30 mouse cellular contexts compared by ENCODE assay signal in genomic region chr3:88563966-88564365, GRCm38 (mm10). TPM values are rescaled to one million over a fixed set of nuclear protein-coding genes. Genes with fewer than 3 reads are reported as not detected.
DNase-seq lines count a peak whose midpoint lies in the region; ATAC-seq and TF ChIP-seq lines count a peak whose summit lies in the region.
"Had no signal": no experiment of that assay in that cellular context is flagged by ENCODE, and none has a peak within 500 bp of the region (broad histone marks: within the 10 kb centered on the region; RNA-seq: fewer than 3 reads in every experiment).

No protein-coding gene starts in this region.

- no peak overlapping the region for H3K4me3 ChIP-seq in forebrain, embryonic 12.5 days (replicated peaks)
- no peak overlapping the region for H3K4me3 ChIP-seq in forebrain, embryonic 14.5 days (ENCODE audit: low read depth, low read length)
- no peak overlapping the region for H3K4me3 ChIP-seq in hindbrain, embryonic 12.5 days
- no peak overlapping the region for H3K4me3 ChIP-seq in hindbrain, embryonic 16.5 days (ENCODE audit: low read length)
- H3K4me3 ChIP-seq in kidney, postnatal 0 days (replicated peaks; ENCODE audit: low read depth, low read length), result no peak overlapping the region
- H3K4me3 ChIP-seq: heart, embryonic 12.5 days; limb, embryonic 15.5 days had no signal

- H3K4me2 ChIP-seq in forebrain, embryonic 12.5 days, result no peak overlapping the region
- no peak overlapping the region for H3K4me2 ChIP-seq in forebrain, embryonic 14.5 days (ENCODE audit: low read length)
- no peak overlapping the region for H3K4me2 ChIP-seq in hindbrain, embryonic 12.5 days (replicated peaks)
- H3K4me2 ChIP-seq in hindbrain, embryonic 16.5 days (ENCODE audit: low read length), result no peak overlapping the region
- no peak overlapping the region for H3K4me2 ChIP-seq in kidney, postnatal 0 days (ENCODE audit: low read length)
- H3K4me2 ChIP-seq: heart, embryonic 12.5 days; limb, embryonic 15.5 days; midbrain, embryonic 11.5 days had no signal

- no peak overlapping the region for H3K9ac ChIP-seq in forebrain, embryonic 12.5 days
- H3K9ac ChIP-seq in forebrain, embryonic 14.5 days (ENCODE audit: low read length), result no peak overlapping the region
- H3K9ac ChIP-seq in hindbrain, embryonic 12.5 days, result no peak overlapping the region
- H3K9ac ChIP-seq in hindbrain, embryonic 16.5 days (ENCODE audit: low read depth, low read length), result no peak overlapping the region
- H3K9ac ChIP-seq in kidney, postnatal 0 days (ENCODE audit: low read depth, low read length), result 0 out of 2 replicates have a peak overlapping the region, but pooled peaks have one; percentile 31
- H3K9ac ChIP-seq: heart, embryonic 12.5 days; limb, embryonic 15.5 days had no signal

- no peak for ATAC-seq in forebrain, embryonic 12.5 days (ENCODE audit: low FRiP score)
- ATAC-seq in forebrain, embryonic 14.5 days, result no peak
- 0 out of 2 replicates have a peak, but pooled peaks have one; percentile 9 for ATAC-seq in hindbrain, embryonic 12.5 days (ENCODE audit: low FRiP score)
- ATAC-seq in hindbrain, embryonic 16.5 days, result no peak
- peak; percentile 20 for ATAC-seq in kidney, postnatal 0 days (replicated peaks; ENCODE audit: low FRiP score, low read depth)
- ATAC-seq: CD4-positive, CD25-positive, alpha-beta regulatory T cell, adult 4 months had no signal

- TF ChIP-seq CTCF in kidney, postnatal 0 days (IDR thresholded peaks at IDR 0.05; ENCODE audit: low read depth), result no peak

- 90% methylated on average over 7 of the region's 7 CpGs for WGBS in forebrain, embryonic 12.5 days
- WGBS in forebrain, embryonic 14.5 days, result 88% methylated on average over 7 of the region's 7 CpGs
- 87% methylated on average over 7 of the region's 7 CpGs for WGBS in hindbrain, embryonic 12.5 days
- WGBS in hindbrain, embryonic 16.5 days, result 80% methylated on average over 7 of the region's 7 CpGs
- WGBS in kidney, postnatal 0 days, result 47% methylated on average over 7 of the region's 7 CpGs

- DNase-seq in forebrain, embryonic 14.5 days (ENCODE audit: low spot score), result no peak
- DNase-seq in kidney, postnatal 0 days (ENCODE audit: low spot score), result peak; percentile 80
- no peak for DNase-seq in kidney, postnatal 14 days
- peak; percentile 53 for DNase-seq in MN1 (ENCODE audit: low spot score)
- no peak for DNase-seq in layer of hippocampus, postnatal 14 days (ENCODE audit: low spot score in 2 of 2)
- DNase-seq: adrenal gland, postnatal 14 days; cerebellum, adult 8-10 months; cerebellum, postnatal 36 days; gastrocnemius, postnatal 10 days; heart, adult 18-20 months; heart, postnatal 10 days; kidney, adult 18-20 months; left cerebral cortex, postnatal 4 days; lung, adult 18-20 months; lung, postnatal 14 days; right cerebral cortex, postnatal 4 days; thymus, adult 18-20 months; thymus, postnatal 36 days had no signal

- peaks cover 98% of the 10 kb centered on the region for H3K36me3 ChIP-seq in forebrain, embryonic 12.5 days (replicated peaks)
- peaks cover 100% of the 10 kb centered on the region for H3K36me3 ChIP-seq in forebrain, embryonic 14.5 days (ENCODE audit: control insufficient read depth, insufficient read depth, low read length)
- peaks cover 97% of the 10 kb centered on the region for H3K36me3 ChIP-seq in hindbrain, embryonic 12.5 days
- H3K36me3 ChIP-seq in hindbrain, embryonic 16.5 days (ENCODE audit: control insufficient read depth, insufficient read depth, low read length), result peaks cover 47% of the 10 kb centered on the region
- H3K36me3 ChIP-seq in kidney, postnatal 0 days (ENCODE audit: insufficient read depth, low read length), result peaks cover 65% of the 10 kb centered on the region

- no peaks in the 10 kb centered on the region for H3K9me3 ChIP-seq in forebrain, embryonic 12.5 days
- H3K9me3 ChIP-seq in forebrain, embryonic 14.5 days (replicated peaks; ENCODE audit: control insufficient read depth, low read length), result no peaks in the 10 kb centered on the region
- H3K9me3 ChIP-seq in hindbrain, embryonic 12.5 days (replicated peaks), result no peaks in the 10 kb centered on the region
- H3K9me3 ChIP-seq in hindbrain, embryonic 16.5 days (ENCODE audit: control insufficient read depth, low read length), result no peaks in the 10 kb centered on the region
- H3K9me3 ChIP-seq in kidney, postnatal 0 days (replicated peaks; ENCODE audit: low read length), result no peaks in the 10 kb centered on the region
- H3K9me3 ChIP-seq: G1E; heart, embryonic 12.5 days; limb, embryonic 15.5 days had no signal

- H3K27me3 ChIP-seq in forebrain, embryonic 12.5 days, result no peaks in the 10 kb centered on the region
- no peaks in the 10 kb centered on the region for H3K27me3 ChIP-seq in forebrain, embryonic 14.5 days (replicated peaks; ENCODE audit: control insufficient read depth, insufficient read depth, low read length)
- no peaks in the 10 kb centered on the region for H3K27me3 ChIP-seq in hindbrain, embryonic 12.5 days
- H3K27me3 ChIP-seq in hindbrain, embryonic 16.5 days (replicated peaks; ENCODE audit: control insufficient read depth, insufficient read depth, low read length), result no peaks in the 10 kb centered on the region
- H3K27me3 ChIP-seq in kidney, postnatal 0 days (ENCODE audit: insufficient read depth, low read length), result no peaks in the 10 kb centered on the region
- H3K27me3 ChIP-seq: heart, embryonic 12.5 days; limb, embryonic 15.5 days had no signal

- peak overlapping the region; percentile 25 for H3K27ac ChIP-seq in forebrain, embryonic 12.5 days
- no peak overlapping the region for H3K27ac ChIP-seq in forebrain, embryonic 14.5 days (ENCODE audit: low read depth, low read length)
- H3K27ac ChIP-seq in hindbrain, embryonic 12.5 days, result peak overlapping the region; percentile 40; the same call in 1 of the 2 replicates
- H3K27ac ChIP-seq in hindbrain, embryonic 16.5 days (ENCODE audit: low read depth, low read length), result no peak overlapping the region
- peak overlapping the region; percentile 36 for H3K27ac ChIP-seq in kidney, postnatal 0 days
- H3K27ac ChIP-seq: hindbrain, postnatal 0 days; limb, embryonic 15.5 days had no signal

- peaks cover 8% of the 10 kb centered on the region; the same call in 1 of the 2 replicates for H3K4me1 ChIP-seq in forebrain, embryonic 12.5 days
- H3K4me1 ChIP-seq in forebrain, embryonic 14.5 days (ENCODE audit: control insufficient read depth, insufficient read depth, low read length), result no peaks in the 10 kb centered on the region
- peaks cover 24% of the 10 kb centered on the region for H3K4me1 ChIP-seq in hindbrain, embryonic 12.5 days
- no peaks in the 10 kb centered on the region for H3K4me1 ChIP-seq in hindbrain, embryonic 16.5 days (ENCODE audit: control insufficient read depth, insufficient read depth, low read depth, low read length)
- H3K4me1 ChIP-seq in kidney, postnatal 0 days (replicated peaks; ENCODE audit: insufficient read depth, low read length), result peaks cover 7% of the 10 kb centered on the region; the same call in 1 of the 2 replicates
- H3K4me1 ChIP-seq: limb, embryonic 15.5 days had no signal

RNA-seq across cellular contexts. Expression of gene Ubqln4, which starts 10.4 kb away (rescaled TPM):
- 64.1 and 64.4 TPM in 2 replicates for polyA plus RNA-seq in forebrain, embryonic 12.5 days (2016; fragmentation: Nextera tagmentation; extraction: Ambion mirVana)
- polyA plus RNA-seq in forebrain, embryonic 14.5 days (2014; fragmentation: Nextera tagmentation; extraction: Ambion mirVana), result 40.5 and 43.3 TPM in 2 replicates
- 59.4 and 60.7 TPM in 2 replicates for polyA plus RNA-seq in hindbrain, embryonic 12.5 days (2016; fragmentation: Nextera tagmentation; extraction: Ambion mirVana)
- 40.1 and 44.4 TPM in 2 replicates for polyA plus RNA-seq in hindbrain, embryonic 16.5 days (2015; fragmentation: Nextera tagmentation; extraction: Ambion mirVana)
- 35.1 and 35.9 TPM in 2 replicates for polyA plus RNA-seq in kidney, postnatal 0 days (2015; fragmentation: Nextera tagmentation; extraction: Ambion mirVana)
- 10 to 100 TPM; 77.3 to 81.8 TPM for total RNA-seq in layer of hippocampus, postnatal 14 days (2021)

RNA-seq across cellular contexts. Expression of gene Lamtor2, which starts 11.1 kb away (rescaled TPM):
- polyA plus RNA-seq in forebrain, embryonic 12.5 days (2016; fragmentation: Nextera tagmentation; extraction: Ambion mirVana), result 137 and 138 TPM in 2 replicates
- polyA plus RNA-seq in forebrain, embryonic 14.5 days (2014; fragmentation: Nextera tagmentation; extraction: Ambion mirVana), result 107 and 122 TPM in 2 replicates
- polyA plus RNA-seq in hindbrain, embryonic 12.5 days (2016; fragmentation: Nextera tagmentation; extraction: Ambion mirVana), result 124 and 140 TPM in 2 replicates
- 184 and 218 TPM in 2 replicates for polyA plus RNA-seq in hindbrain, embryonic 16.5 days (2015; fragmentation: Nextera tagmentation; extraction: Ambion mirVana)
- polyA plus RNA-seq in kidney, postnatal 0 days (2015; fragmentation: Nextera tagmentation; extraction: Ambion mirVana), result 164 and 173 TPM in 2 replicates
- total RNA-seq in layer of hippocampus, postnatal 14 days (2021), result 100 to 1,000 TPM in 1 of 2 experiments, 10 to 100 TPM in 1; 96.1 to 113 TPM

RNA-seq across cellular contexts. Expression of gene Ssr2, which starts 11.7 kb away (rescaled TPM):
- polyA plus RNA-seq in forebrain, embryonic 12.5 days (2016; fragmentation: Nextera tagmentation; extraction: Ambion mirVana), result 118 and 135 TPM in 2 replicates
- 135 and 155 TPM in 2 replicates for polyA plus RNA-seq in forebrain, embryonic 14.5 days (2014; fragmentation: Nextera tagmentation; extraction: Ambion mirVana)
- 152 and 155 TPM in 2 replicates for polyA plus RNA-seq in hindbrain, embryonic 12.5 days (2016; fragmentation: Nextera tagmentation; extraction: Ambion mirVana)
- polyA plus RNA-seq in hindbrain, embryonic 16.5 days (2015; fragmentation: Nextera tagmentation; extraction: Ambion mirVana), result 133 and 167 TPM in 2 replicates
- 294 and 311 TPM in 2 replicates for polyA plus RNA-seq in kidney, postnatal 0 days (2015; fragmentation: Nextera tagmentation; extraction: Ambion mirVana)
- 100 to 1,000 TPM; 110 to 120 TPM for total RNA-seq in layer of hippocampus, postnatal 14 days (2021)

RNA-seq across cellular contexts. Expression of gene Rab25, which starts 15.9 kb away (rescaled TPM):
- 0.82 and 1.2 TPM in 2 replicates for polyA plus RNA-seq in forebrain, embryonic 12.5 days (2016; fragmentation: Nextera tagmentation; extraction: Ambion mirVana)
- polyA plus RNA-seq in forebrain, embryonic 14.5 days (2014; fragmentation: Nextera tagmentation; extraction: Ambion mirVana), result not detected in 2 replicates
- polyA plus RNA-seq in hindbrain, embryonic 12.5 days (2016; fragmentation: Nextera tagmentation; extraction: Ambion mirVana), result 1.5 and 2.4 TPM in 2 replicates
- 0.15 TPM in 1 of 2 replicates, not detected in the other for polyA plus RNA-seq in hindbrain, embryonic 16.5 days (2015; fragmentation: Nextera tagmentation; extraction: Ambion mirVana)
- 27.4 and 28.9 TPM in 2 replicates for polyA plus RNA-seq in kidney, postnatal 0 days (2015; fragmentation: Nextera tagmentation; extraction: Ambion mirVana)
- total RNA-seq in layer of hippocampus, postnatal 14 days (2021), result not detected
- total RNA-seq: adrenal gland, postnatal 14 days; gastrocnemius, postnatal 10 days; heart, postnatal 10 days; hindbrain, postnatal 0 days; layer of hippocampus, postnatal 10 days; left cerebral cortex, adult 8-10 months had no signal
- polyA plus RNA-seq: CD4-positive, CD25-positive, alpha-beta regulatory T cell, adult 4 months; neural tube, embryonic 14.5 days had no signal

RNA-seq across cellular contexts. Expression of gene Mex3a, which starts 31.8 kb away (rescaled TPM):
- 51.0 and 53.2 TPM in 2 replicates for polyA plus RNA-seq in forebrain, embryonic 12.5 days (2016; fragmentation: Nextera tagmentation; extraction: Ambion mirVana)
- polyA plus RNA-seq in forebrain, embryonic 14.5 days (2014; fragmentation: Nextera tagmentation; extraction: Ambion mirVana), result 48.8 and 50.1 TPM in 2 replicates
- polyA plus RNA-seq in hindbrain, embryonic 12.5 days (2016; fragmentation: Nextera tagmentation; extraction: Ambion mirVana), result 44.2 and 44.5 TPM in 2 replicates
- 20.4 and 22.1 TPM in 2 replicates for polyA plus RNA-seq in hindbrain, embryonic 16.5 days (2015; fragmentation: Nextera tagmentation; extraction: Ambion mirVana)
- 12.5 and 13.8 TPM in 2 replicates for polyA plus RNA-seq in kidney, postnatal 0 days (2015; fragmentation: Nextera tagmentation; extraction: Ambion mirVana)
- total RNA-seq in layer of hippocampus, postnatal 14 days (2021), result 10 to 100 TPM in 1 of 2 experiments, 1 to 10 TPM in 1; 9.0 to 10.7 TPM

Comparison
In these comparisons a context has a peak if more than half of its experiments do, and no peak if none do; other contexts are left out.
1. ATAC-seq: peak in hindbrain, embryonic 12.5 days (single experiment) and kidney, postnatal 0 days (single experiment); none in forebrain, embryonic 12.5 days (single experiment), forebrain, embryonic 14.5 days (single experiment) and hindbrain, embryonic 16.5 days (single experiment).
2. H3K27ac ChIP-seq: peak in forebrain, embryonic 12.5 days (single experiment), hindbrain, embryonic 12.5 days (single experiment) and kidney, postnatal 0 days (single experiment); none in forebrain, embryonic 14.5 days (single experiment) and hindbrain, embryonic 16.5 days (single experiment).
3. DNase-seq: peak in kidney, postnatal 0 days (single experiment) and MN1 (single experiment); none in forebrain, embryonic 14.5 days (single experiment), kidney, postnatal 14 days (single experiment) and layer of hippocampus, postnatal 14 days (0 of 2).